Mouse (Mus musculus) heart, postnatal 0 days (tissue): ENCODE results near the gene Snx8. TPM values are rescaled to one million over a fixed set of nuclear protein-coding genes. Genes with fewer than 3 reads are reported as not detected.

Experiments
- ATAC-seq: fragments of 200-750 bp; cut with Nextera tagmentation; 2 replicates; pipeline ENCODE4 v1.8.0; 2017; ENCODE audit warnings: low read depth, moderate number of reproducible peaks, moderate library complexity; ENCODE audit not compliant: insufficient read depth
- DNase-seq: peaks from one replicate; pipeline ENCODE4 v3.0.0-alpha.2; 2016; ENCODE audit warnings: low spot score
- H3K27ac ChIP-seq: fragments of 300-500 bp; sonication (generic); 2 replicates; pipeline ENCODE4 v1.5.1; 2014; ENCODE audit warnings: low read depth, mild to moderate bottlenecking
- H3K27me3 ChIP-seq: fragments of 300-500 bp; sonication (generic); 2 replicates; pipeline ENCODE4 v1.6.1; 2014; ENCODE audit warnings: low read length, mixed read lengths; ENCODE audit not compliant: control insufficient read depth, insufficient read depth
- H3K36me3 ChIP-seq: fragments of 300-500 bp; sonication (generic); replicated peaks from 2 replicates; pipeline ENCODE4 v1.6.1; 2014; ENCODE audit warnings: low read length, mixed read lengths; ENCODE audit not compliant: control insufficient read depth, insufficient read depth
- H3K4me1 ChIP-seq: fragments of 300-500 bp; sonication (generic); 2 replicates; pipeline ENCODE4 v1.6.1; 2014; ENCODE audit warnings: antibody characterized with exemption; ENCODE audit not compliant: control insufficient read depth, insufficient read depth
- H3K4me2 ChIP-seq: fragments of 300-500 bp; sonication (generic); 2 replicates; pipeline ENCODE4 v1.6.1; 2014; ENCODE audit warnings: low read depth, mild to moderate bottlenecking, low read length, moderate library complexity
- H3K4me3 ChIP-seq: fragments of 300-500 bp; sonication (generic); 2 replicates; pipeline ENCODE4 v1.5.1; 2014; ENCODE audit warnings: low read depth, low read length
- H3K9ac ChIP-seq: fragments of 300-500 bp; sonication (generic); replicated peaks from 2 replicates; pipeline ENCODE4 v1.6.1; 2014; ENCODE audit warnings: low read depth, low read length, mixed read lengths
- H3K9me3 ChIP-seq: fragments of 300-500 bp; sonication (generic); replicated peaks from 2 replicates; pipeline ENCODE4 v1.6.1; 2016; ENCODE audit warnings: low read length; ENCODE audit not compliant: control insufficient read depth
- CTCF ChIP-seq: IDR thresholded peaks from 2 replicates; pipeline ENCODE4 v1.5.1; 2016; ENCODE audit warnings: antibody characterized with exemption, control low read depth, low read depth
- EP300 ChIP-seq: IDR thresholded peaks from 2 replicates; pipeline ENCODE4 v1.6.1; 2016; ENCODE audit warnings: antibody characterized with exemption, low read depth
- WGBS: fragments of 180-500 bp; shearing (Covaris S2); extraction: QIAGEN DNeasy Blood & Tissue Kit; methylation state at CpG from one replicate; pipeline ENCODE4 v1.1.7; 2014; 5-methylcytosine and 5-hydroxymethylcytosine counted together
- polyA plus RNA-seq: library from polyadenylated mRNA; unstranded; fragments of >200 nt; fragmentation: Nextera tagmentation; extraction: Ambion mirVana; gene quantifications from 2 replicates; pipeline ENCODE4 v1.2.1, GENCODE M21; 2015
- total RNA-seq: library from RNA; depleted of rRNA; stranded (reverse); fragments of >200 nt; gene quantifications from 2 replicates; pipeline ENCODE4 v1.2.3, GENCODE M21; 2014; ENCODE audit warnings: low replicate concordance

Gene Snx8
- total and polyA plus RNA-seq, 2 experiments from 2014 or later = 13.3 to 24.8 TPM

GRCm38 (mm10) chr5:140324058-140324457 lies 65.0 kb downstream of the Snx8 start:
- WGBS = 73% methylated on average over 5 of the region's 5 CpGs
- H3K4me3 ChIP-seq = no peak overlapping the region
- DNase-seq (no peak), ATAC-seq (no peak)
- no peaks in the 10 kb centered on the region for H3K27me3 ChIP-seq
- H3K4me2 ChIP-seq = no peak overlapping the region
- H3K4me1 ChIP-seq = peaks cover 3% of the 10 kb centered on the region; the same call in 1 of the 2 replicates
- H3K27ac ChIP-seq = no peak overlapping the region
- H3K9ac ChIP-seq = no peak overlapping the region
- H3K9me3 ChIP-seq = no peaks in the 10 kb centered on the region
- peaks cover 18% of the 10 kb centered on the region for H3K36me3 ChIP-seq
- TF ChIP-seq CTCF (no peak), EP300 (no peak)

- peaks cover 3% of the 10 kb centered on the region; the same call in 1 of the 2 replicates for H3K36me3 ChIP-seq
- WGBS = under 1% methylated on average over 17 of the region's 17 CpGs
- peak; percentile 44 for DNase-seq
- H3K9me3 ChIP-seq = no peaks in the 10 kb centered on the region
- peak overlapping the region; percentile 87 for H3K4me2 ChIP-seq
- no peak; the same call in 1 of the 2 replicates for TF ChIP-seq EP300
- no peak for TF ChIP-seq CTCF
- peak overlapping the region; percentile 82 for H3K9ac ChIP-seq
- H3K4me1 ChIP-seq = peaks cover 3% of the 10 kb centered on the region; the same call in 1 of the 2 replicates
- H3K27ac ChIP-seq = peak overlapping the region; percentile 86
- H3K27me3 ChIP-seq = no peaks in the 10 kb centered on the region
- 0 out of 2 replicates have a peak, but pooled peaks have one; percentile 3 for ATAC-seq
- peak overlapping the region; percentile 64 for H3K4me3 ChIP-seq
Observed at GRCm38 (mm10) chr5:140321756-140322575, 67.1 kb downstream of the Snx8 start.

GRCm38 (mm10) chr5:140321042-140321755 lies 67.9 kb downstream of the Snx8 start, which contains the start of the genes Mad1l1 and Nudt1:
Gene Mad1l1 (minus strand): TSS chr5:140321552.
Gene Nudt1 (plus strand): TSS chr5:140321656.
- peak within 1 kb of the TSS; percentile 64 for H3K4me3 ChIP-seq
- H3K36me3 ChIP-seq = no peaks in the 10 kb centered on the region
- no peaks in the 10 kb centered on the region for H3K9me3 ChIP-seq
- TF ChIP-seq EP300 = peak; percentile 98
- TF ChIP-seq CTCF = no peak; the same call in 1 of the 2 replicates
- under 1% methylated on average over 57 of the region's 60 CpGs for WGBS
- ATAC-seq (peak; percentile 93), DNase-seq (peak; percentile 94)
- H3K27ac ChIP-seq = peak within 1 kb of the TSS; percentile 86
- peak within 1 kb of the TSS; percentile 87 for H3K4me2 ChIP-seq
- H3K4me1 ChIP-seq = peaks cover 3% of the 10 kb centered on the region; the same call in 1 of the 2 replicates
- peak within 1 kb of the TSS; percentile 82 for H3K9ac ChIP-seq
- H3K27me3 ChIP-seq = no peaks in the 10 kb centered on the region

- H3K4me2 ChIP-seq = no peak overlapping the region
- 68% methylated on average over 3 of the region's 3 CpGs for WGBS
- H3K9me3 ChIP-seq = no peaks in the 10 kb centered on the region
- H3K4me3 ChIP-seq = no peak overlapping the region
- peaks cover 25% of the 10 kb centered on the region; the same call in 1 of the 2 replicates for H3K36me3 ChIP-seq
- no peak for ATAC-seq
- no peak overlapping the region for H3K9ac ChIP-seq
- H3K27me3 ChIP-seq = no peaks in the 10 kb centered on the region
- peaks cover 3% of the 10 kb centered on the region; the same call in 1 of the 2 replicates for H3K4me1 ChIP-seq
- TF ChIP-seq CTCF (no peak), EP300 (no peak)
- no peak overlapping the region for H3K27ac ChIP-seq
- no peak for DNase-seq
Observed at GRCm38 (mm10) chr5:140316716-140317115, 72.3 kb downstream of the Snx8 start.

GRCm38 (mm10) chr5:140307602-140308001 lies 81.5 kb downstream of the Snx8 start:
- no peak overlapping the region for H3K4me2 ChIP-seq
- peaks cover 26% of the 10 kb centered on the region for H3K4me1 ChIP-seq
- ATAC-seq (peak; percentile 17; the same call in 1 of the 2 replicates), DNase-seq (peak; percentile 52)
- 49% methylated on average over 14 of the region's 14 CpGs for WGBS
- H3K27ac ChIP-seq = peak overlapping the region; percentile 16; the same call in 1 of the 2 replicates
- peaks cover 39% of the 10 kb centered on the region for H3K36me3 ChIP-seq
- no peaks in the 10 kb centered on the region for H3K27me3 ChIP-seq
- no peak for TF ChIP-seq CTCF
- no peak for TF ChIP-seq EP300
- no peak overlapping the region for H3K4me3 ChIP-seq
- H3K9me3 ChIP-seq = no peaks in the 10 kb centered on the region
- no peak overlapping the region for H3K9ac ChIP-seq
